Mouse (Mus musculus) kidney, postnatal 0 days (tissue): ENCODE measurements at regions not wholly inside any gene's neighbourhood (a gene's known extent, or its start where the extent isn't known, plus 50 kb on each side); places are given as distances from the start of the nearest gene placed in this dataset.

Experiments
- ATAC-seq: fragments of 200-750 bp; cut with Nextera tagmentation; replicated peaks from 2 replicates; pipeline ENCODE4 v1.8.0; 2017; ENCODE audit warnings: low read depth, moderate number of reproducible peaks, moderate TSS enrichment, moderate library complexity; ENCODE audit not compliant: low FRiP score
- DNase-seq: peaks from one replicate; pipeline ENCODE4 v3.0.0-alpha.2; 2016; ENCODE audit warnings: low spot score
- H3K27ac ChIP-seq: fragments of 300-500 bp; sonication (generic); 2 replicates; pipeline ENCODE4 v1.5.1; 2014; ENCODE audit warnings: mild to moderate bottlenecking
- H3K27me3 ChIP-seq: fragments of 300-500 bp; sonication (generic); 2 replicates; pipeline ENCODE4 v1.6.1; 2014; ENCODE audit warnings: low read length, mixed read lengths; ENCODE audit not compliant: insufficient read depth
- H3K36me3 ChIP-seq: fragments of 300-500 bp; sonication (generic); 2 replicates; pipeline ENCODE4 v1.6.1; 2014; ENCODE audit warnings: low read length, mixed read lengths; ENCODE audit not compliant: insufficient read depth
- H3K4me1 ChIP-seq: fragments of 300-500 bp; sonication (generic); replicated peaks from 2 replicates; pipeline ENCODE4 v1.6.1; 2014; ENCODE audit warnings: antibody characterized with exemption, low read length, mixed read lengths; ENCODE audit not compliant: insufficient read depth
- H3K4me2 ChIP-seq: fragments of 300-500 bp; sonication (generic); 2 replicates; pipeline ENCODE4 v1.6.1; 2014; ENCODE audit warnings: mild to moderate bottlenecking, low read length, moderate library complexity, mixed read lengths
- H3K4me3 ChIP-seq: fragments of 300-500 bp; sonication (generic); replicated peaks from 2 replicates; pipeline ENCODE4 v1.5.1; 2014; ENCODE audit warnings: low read depth, low read length
- H3K9ac ChIP-seq: fragments of 300-500 bp; sonication (generic); 2 replicates; pipeline ENCODE4 v1.6.1; 2014; ENCODE audit warnings: low read depth, low read length
- H3K9me3 ChIP-seq: fragments of 300-500 bp; sonication (generic); replicated peaks from 2 replicates; pipeline ENCODE4 v1.6.1; 2016; ENCODE audit warnings: low read length, inconsistent platforms, mixed read lengths
- CTCF ChIP-seq: IDR thresholded peaks from 2 replicates; pipeline ENCODE4 v1.5.1; 2016; ENCODE audit warnings: antibody characterized with exemption, low read depth, mild to moderate bottlenecking, moderate library complexity
- WGBS: fragments of 180-500 bp; shearing (Covaris S2); extraction: QIAGEN DNeasy Blood & Tissue Kit; methylation state at CpG from one replicate; pipeline ENCODE4 v1.1.7; 2014; 5-methylcytosine and 5-hydroxymethylcytosine counted together

GRCm38 (mm10) chr10:117459041-117459475, 79.2 kb upstream of the Cpsf6 start:
- Histone ChIP-seq H3K4me3 (no peak overlapping the region), H3K4me1 (0 out of 2 replicates have a peak, but pooled peaks cover 7% of the 10 kb centered on the region), H3K4me2 (no peak overlapping the region), H3K27ac (no peak overlapping the region), H3K36me3 (no peaks in the 10 kb centered on the region), H3K9ac (no peak overlapping the region), H3K9me3 (no peaks in the 10 kb centered on the region), H3K27me3 (no peaks in the 10 kb centered on the region)
- no peak for TF ChIP-seq CTCF
- 84% methylated on average over 2 of the region's 2 CpGs for WGBS
- DNase-seq (no peak), ATAC-seq (no peak)

GRCm38 (mm10) chr10:117458271-117459040, 78.6 kb upstream of the Cpsf6 start:
- no peak for TF ChIP-seq CTCF
- ATAC-seq (no peak), DNase-seq (no peak)
- Histone ChIP-seq H3K9ac (no peak overlapping the region), H3K4me3 (no peak overlapping the region), H3K36me3 (no peaks in the 10 kb centered on the region), H3K9me3 (no peaks in the 10 kb centered on the region), H3K4me2 (no peak overlapping the region), H3K4me1 (0 out of 2 replicates have a peak, but pooled peaks cover 7% of the 10 kb centered on the region), H3K27me3 (no peaks in the 10 kb centered on the region), H3K27ac (no peak overlapping the region)
- 85% methylated on average over 11 of the region's 11 CpGs for WGBS

GRCm38 (mm10) chr10:117457701-117457950, 77.8 kb upstream of the Cpsf6 start:
- Histone ChIP-seq H3K27ac (no peak overlapping the region), H3K27me3 (no peaks in the 10 kb centered on the region), H3K9ac (no peak overlapping the region), H3K9me3 (no peaks in the 10 kb centered on the region), H3K36me3 (no peaks in the 10 kb centered on the region), H3K4me2 (no peak overlapping the region), H3K4me3 (no peak overlapping the region), H3K4me1 (0 out of 2 replicates have a peak, but pooled peaks cover 7% of the 10 kb centered on the region)
- TF ChIP-seq CTCF = no peak
- ATAC-seq (no peak), DNase-seq (no peak)
- WGBS = 81% methylated on average over 2 of the region's 2 CpGs

- DNase-seq (peak; percentile 69), ATAC-seq (peak; percentile 35; the same call in 1 of the 2 replicates)
- H3K9ac ChIP-seq = no peak overlapping the region
- no peak overlapping the region for H3K4me2 ChIP-seq
- H3K4me3 ChIP-seq = no peak overlapping the region
- no peaks in the 10 kb centered on the region for H3K9me3 ChIP-seq
- 0 out of 2 replicates have a peak, but pooled peaks cover 7% of the 10 kb centered on the region for H3K4me1 ChIP-seq
- no peak overlapping the region for H3K27ac ChIP-seq
- WGBS = 45% methylated on average over 18 of the region's 18 CpGs
- H3K36me3 ChIP-seq = no peaks in the 10 kb centered on the region
- H3K27me3 ChIP-seq = no peaks in the 10 kb centered on the region
- no peak for TF ChIP-seq CTCF
Measured at GRCm38 (mm10) chr10:117456904-117457700, 77.3 kb upstream of the Cpsf6 start.

- no peaks in the 10 kb centered on the region for H3K27me3 ChIP-seq
- H3K4me3 ChIP-seq = no peak overlapping the region
- no peaks in the 10 kb centered on the region for H3K9me3 ChIP-seq
- H3K27ac ChIP-seq = no peak overlapping the region
- no peak for DNase-seq
- no peak overlapping the region for H3K9ac ChIP-seq
- no peak for TF ChIP-seq CTCF
- H3K4me1 ChIP-seq = 0 out of 2 replicates have a peak, but pooled peaks cover 7% of the 10 kb centered on the region
- 57% methylated on average over 8 of the region's 8 CpGs for WGBS
- no peaks in the 10 kb centered on the region for H3K36me3 ChIP-seq
- ATAC-seq = 0 out of 2 replicates have a peak, but pooled peaks have one; percentile 2
- no peak overlapping the region for H3K4me2 ChIP-seq
Measured at GRCm38 (mm10) chr10:117456427-117456826, 76.6 kb upstream of the Cpsf6 start.

- no peak overlapping the region for H3K9ac ChIP-seq
- WGBS = 51% methylated on average over 9 of the region's 9 CpGs
- 0 out of 2 replicates have a peak, but pooled peaks cover 7% of the 10 kb centered on the region for H3K4me1 ChIP-seq
- peak; percentile 78 for TF ChIP-seq CTCF
- no peaks in the 10 kb centered on the region for H3K27me3 ChIP-seq
- DNase-seq = peak; percentile 82
- no peak overlapping the region for H3K27ac ChIP-seq
- ATAC-seq = 0 out of 2 replicates have a peak, but pooled peaks have one; percentile 1
- no peak overlapping the region for H3K4me2 ChIP-seq
- no peaks in the 10 kb centered on the region for H3K36me3 ChIP-seq
- no peaks in the 10 kb centered on the region for H3K9me3 ChIP-seq
- no peak overlapping the region for H3K4me3 ChIP-seq
Measured at GRCm38 (mm10) chr10:117455595-117456302, 75.9 kb upstream of the Cpsf6 start.
